Mouse (Mus musculus) spleen, adult 18-20 months (tissue): ENCODE results near the gene 1700001J03Rik.
"Not testable (repeated sequence)": the region's sequence is repeated elsewhere in the genome, so short reads cannot be mapped to it uniquely, and the experiment has no call there.

Experiments used
- DNase-seq, 2 experiments: peaks; one replicate each; pipeline ENCODE4 v3.0.0; 2022; ENCODE audit warnings: mixed read lengths in 2 of 2

Gene 1700001J03Rik

GRCm38 (mm10) chr5:146187441-146187840 lies 2.3 kb upstream of the 1700001J03Rik start:
- peak; percentile 30 to 45 for DNase-seq

- DNase-seq = peak in 1 of 2 experiments; percentile 6
These were observed 12.4 kb downstream of the 1700001J03Rik start for GRCm38 (mm10) chr5:146172744-146173143.

- DNase-seq = not testable (repeated sequence)
These were observed 14.5 kb downstream of the 1700001J03Rik start, which contains the start of gene Gm6309 for GRCm38 (mm10) chr5:146170621-146171020. Gene Gm6309, minus strand, starts transcription at chr5:146170721.

- DNase-seq = not testable (repeated sequence)
These were observed 24.7 kb downstream of the 1700001J03Rik start, which contains the start of gene Gm5565 for GRCm38 (mm10) chr5:146160439-146160838. Gene Gm5565, minus strand, starts transcription at chr5:146160539.

DNA sequence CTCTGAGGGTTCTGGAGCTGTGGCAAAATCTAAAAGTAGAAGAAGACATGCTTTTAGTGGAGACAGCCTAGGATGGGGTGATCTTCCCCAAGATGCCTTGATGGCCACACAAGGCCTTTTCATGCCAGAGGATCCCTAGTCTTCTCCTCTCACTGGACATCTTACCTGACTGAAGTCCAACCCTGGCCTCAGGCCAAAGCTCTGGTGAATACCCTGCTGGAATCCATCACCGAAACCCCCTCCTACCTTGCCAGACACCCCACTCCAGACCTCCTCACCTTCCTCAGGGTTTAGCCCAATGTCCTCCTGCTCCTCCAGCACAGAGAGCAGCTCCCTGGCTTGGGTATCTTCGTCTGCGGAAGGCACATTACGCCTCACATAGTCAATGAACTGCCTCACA lies 26.8 kb downstream of the 1700001J03Rik start:
- DNase-seq = not testable (repeated sequence)

- DNase-seq = no peak
These were observed 34.6 kb downstream of the 1700001J03Rik start for GRCm38 (mm10) chr5:146150454-146150853.

GRCm38 (mm10) chr5:146147903-146148302 lies 37.2 kb downstream of the 1700001J03Rik start:
- no peak for DNase-seq
